Mouse (Mus musculus): ENCODE measurements around the gene Cysrt1.
"Not testable (repeated sequence)": the region's sequence is repeated elsewhere in the genome, so short reads cannot be mapped to it uniquely, and the experiment has no call there.

The Cysrt1 gene

DNA sequence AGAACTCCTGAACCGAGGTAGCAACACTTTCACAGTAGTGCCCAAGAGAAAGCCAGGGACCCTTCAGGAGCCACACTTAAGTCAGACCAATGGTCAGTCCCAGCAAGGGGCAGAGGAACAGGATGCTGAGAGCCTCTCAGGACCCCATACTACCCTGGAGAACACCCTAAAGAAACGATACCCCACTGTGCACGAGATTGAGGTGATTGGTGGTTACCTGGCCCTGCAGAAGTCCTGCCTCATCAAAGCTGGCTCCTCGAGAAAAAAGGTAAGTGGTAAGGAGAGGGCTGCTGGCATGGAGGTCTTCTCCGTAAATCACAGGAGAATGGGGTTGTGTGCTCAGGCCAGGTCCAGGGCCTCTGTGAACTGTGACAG, 22.0 kb upstream of the Cysrt1 start:
- no peak for DNase-seq

DNA sequence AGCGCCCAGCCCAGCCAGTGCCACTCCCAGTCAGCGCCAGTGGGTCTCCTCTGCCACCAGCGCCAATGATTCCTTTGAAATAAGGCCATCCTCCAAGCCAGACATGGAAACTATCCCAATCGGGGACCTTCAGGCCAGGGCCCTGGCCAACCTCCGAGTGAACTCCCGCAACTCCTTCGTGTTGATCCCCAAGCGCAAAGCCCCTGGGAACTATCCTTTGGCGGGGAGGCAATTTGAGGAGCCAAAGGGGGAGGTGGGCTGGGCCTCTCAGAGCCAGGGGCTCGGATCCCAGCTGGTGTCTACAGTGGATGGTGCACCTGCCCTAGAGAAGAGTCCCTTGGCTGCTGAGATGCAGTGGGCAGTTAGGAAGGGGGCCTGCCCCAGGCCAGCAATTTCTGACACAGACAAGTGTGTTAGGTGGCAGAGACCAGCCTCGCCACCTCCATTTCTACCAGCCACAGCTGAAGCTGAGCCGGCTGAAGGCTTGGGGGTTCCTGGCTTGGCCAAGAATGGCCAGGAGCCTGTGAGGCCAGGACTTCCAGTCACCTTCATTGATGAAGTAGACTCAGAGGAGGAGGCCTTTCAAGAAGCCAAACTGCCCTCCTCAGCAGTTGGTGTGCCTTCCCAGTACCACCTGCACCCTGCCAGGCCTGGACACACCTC, 21.5 kb upstream of the Cysrt1 start:
- DNase-seq: no peak

DNA sequence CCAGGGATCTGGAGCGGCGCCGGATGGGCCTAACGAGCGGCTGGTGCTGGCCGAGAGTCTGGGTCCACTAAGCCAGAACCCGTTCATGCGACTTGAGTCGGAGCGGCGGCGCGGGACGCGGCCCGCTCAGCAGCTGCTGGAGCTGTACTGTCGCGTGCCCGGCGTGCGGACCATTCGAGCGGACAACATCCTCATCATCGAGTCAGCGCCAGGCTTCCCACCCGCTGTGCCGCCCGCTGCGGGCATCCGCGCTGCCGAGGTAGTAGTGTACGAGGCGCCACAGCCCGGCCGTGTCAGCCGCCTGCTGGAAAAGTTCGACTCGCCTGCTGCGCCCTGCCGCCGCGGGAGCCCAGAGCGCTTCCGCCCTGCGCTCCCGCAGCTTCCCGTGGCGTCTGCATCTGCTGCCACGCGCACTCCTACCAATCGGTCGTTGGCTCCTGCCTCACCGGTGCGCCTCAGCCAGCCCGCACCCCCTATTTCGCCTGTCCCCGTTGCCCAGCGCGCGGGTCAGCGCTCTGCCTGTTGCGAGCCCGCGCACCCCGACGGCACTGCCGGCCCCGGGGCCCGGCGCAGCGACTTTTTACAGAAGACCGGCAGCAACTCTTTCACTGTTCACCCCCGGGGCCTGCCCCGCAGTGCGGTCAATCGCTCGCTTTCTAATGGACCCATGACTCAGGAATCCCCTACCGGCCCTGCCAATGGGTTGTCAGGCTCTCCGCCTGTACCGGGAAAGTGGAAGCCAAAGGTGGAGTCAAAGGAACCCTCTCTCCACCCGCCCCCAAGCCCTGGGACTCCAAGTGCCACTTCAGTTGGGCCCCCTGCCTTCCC, 20.8 kb upstream of the Cysrt1 start:
- peak in 1 of 2 experiments; percentile 29 for DNase-seq

DNA sequence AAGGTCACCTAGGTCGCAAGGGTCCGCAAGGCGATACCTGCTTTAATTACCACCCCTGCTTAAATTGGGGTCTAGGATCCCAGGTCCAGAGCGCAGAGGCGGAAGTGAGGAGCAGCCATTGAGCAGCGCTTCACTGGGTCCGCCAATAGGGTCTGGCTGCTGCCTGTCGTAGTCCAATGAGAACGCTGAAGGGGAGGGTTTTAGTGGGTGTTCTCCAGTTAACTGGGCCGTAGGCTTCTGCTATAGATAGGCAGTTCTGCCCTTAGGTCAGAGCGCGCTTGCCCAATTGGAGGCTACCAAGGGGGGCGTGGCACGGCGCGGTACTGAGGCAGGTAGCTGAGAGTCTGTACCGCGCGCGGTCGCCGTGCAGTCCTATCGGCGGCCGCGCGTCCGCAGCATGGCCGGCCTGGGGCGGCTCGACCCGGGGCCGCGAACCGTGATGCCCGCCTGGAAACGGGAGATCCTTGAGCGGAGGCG, 20.1 kb upstream of the Cysrt1 start, which contains the start of gene Tprn:
Gene Tprn, plus strand, starts transcription at position 328 of the 477 bp plus-strand sequence.
- DNase-seq: peak; percentile 97 to 98

DNA sequence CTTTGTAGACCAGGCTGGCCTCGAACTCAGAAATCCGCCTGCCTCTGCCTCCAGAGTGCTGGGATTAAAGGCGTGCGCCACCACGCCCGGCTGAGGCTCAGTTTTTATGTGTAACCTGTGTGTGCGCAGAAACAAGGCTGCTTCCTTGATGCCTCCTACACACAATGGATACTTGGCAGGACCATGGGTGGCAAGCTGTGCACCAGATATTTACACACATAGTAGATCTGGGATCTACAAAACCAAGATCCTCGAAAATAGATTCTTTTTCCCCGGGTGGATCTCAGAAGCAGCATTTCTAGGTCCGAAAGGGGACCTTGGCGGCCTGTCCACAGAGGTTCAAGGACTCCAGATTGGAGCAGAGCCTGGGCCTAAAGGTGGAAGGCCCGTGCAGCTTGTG, 19.6 kb upstream of the Cysrt1 start:
- DNase-seq: no peak

DNA sequence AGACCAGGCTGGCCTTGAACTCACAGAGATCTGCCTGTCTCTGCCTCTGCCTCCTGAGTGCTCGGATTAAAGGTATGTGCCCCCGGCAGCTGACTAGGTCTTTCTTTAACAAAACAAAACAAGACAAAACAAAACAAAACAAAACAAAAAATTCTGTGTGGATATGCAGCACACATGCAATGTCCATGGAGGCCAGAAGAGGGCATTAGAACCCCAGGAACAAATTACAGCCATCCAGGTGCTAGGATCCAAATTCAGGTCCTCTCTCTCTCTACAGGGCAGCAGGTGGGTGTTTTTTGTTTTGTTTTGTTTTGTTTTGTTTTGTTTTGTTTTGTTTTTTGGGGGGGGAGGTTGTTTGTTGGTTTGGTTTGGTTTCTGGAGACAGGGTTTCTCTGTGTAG, 16.6 kb upstream of the Cysrt1 start:
- DNase-seq: no peak

DNA sequence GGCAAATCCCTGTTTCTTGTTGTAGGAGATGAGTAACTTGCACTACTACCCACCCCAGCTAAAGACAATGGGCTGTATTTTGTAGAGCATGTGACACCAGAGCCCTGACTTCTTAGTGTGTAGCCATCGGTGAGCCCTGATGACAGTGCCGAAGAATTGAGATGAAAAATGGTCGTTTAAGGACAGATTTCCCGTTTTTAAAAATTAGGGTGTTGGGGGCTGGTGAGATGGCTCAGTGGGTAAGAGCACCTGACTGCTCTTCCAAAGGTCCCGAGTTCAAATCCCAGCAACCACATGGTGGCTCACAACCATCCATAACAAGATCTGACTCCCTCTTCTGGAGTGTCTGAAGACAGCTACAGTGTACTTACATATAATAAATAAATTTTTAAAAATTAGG, 15.0 kb upstream of the Cysrt1 start:
- DNase-seq: not testable (repeated sequence)

DNA sequence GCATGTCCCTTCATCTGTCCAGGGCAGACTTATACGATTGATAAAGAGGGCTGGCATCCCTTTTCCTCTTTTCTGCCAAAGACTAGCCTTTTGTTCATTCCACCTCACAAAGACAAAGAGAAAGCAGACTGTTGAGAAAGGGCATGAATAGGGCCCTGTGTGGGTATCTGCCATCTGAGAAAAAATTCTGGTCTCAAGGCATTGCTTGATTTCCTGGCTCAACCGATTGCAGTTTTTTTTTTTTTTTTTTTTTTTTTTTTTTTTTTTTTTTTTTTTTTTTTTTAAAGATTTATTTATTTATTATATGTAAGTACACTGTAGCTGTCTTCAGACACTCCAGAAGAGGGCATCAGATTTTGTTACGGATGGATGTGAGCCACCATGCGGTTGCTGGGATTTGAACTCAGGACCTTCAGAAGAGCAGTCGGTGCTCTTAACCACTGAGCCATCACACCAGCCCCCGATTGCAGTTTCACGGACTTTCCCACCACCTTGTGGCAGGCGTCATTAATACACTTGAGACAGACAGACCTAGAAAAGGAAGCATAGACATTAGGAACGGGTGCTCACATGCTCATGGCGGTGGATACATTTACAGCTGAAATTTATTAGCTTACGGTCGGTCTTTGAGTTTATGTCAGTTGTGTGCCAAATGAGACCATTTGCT, 14.3 kb upstream of the Cysrt1 start:
- peak in 1 of 2 experiments; percentile 67 for DNase-seq

DNA sequence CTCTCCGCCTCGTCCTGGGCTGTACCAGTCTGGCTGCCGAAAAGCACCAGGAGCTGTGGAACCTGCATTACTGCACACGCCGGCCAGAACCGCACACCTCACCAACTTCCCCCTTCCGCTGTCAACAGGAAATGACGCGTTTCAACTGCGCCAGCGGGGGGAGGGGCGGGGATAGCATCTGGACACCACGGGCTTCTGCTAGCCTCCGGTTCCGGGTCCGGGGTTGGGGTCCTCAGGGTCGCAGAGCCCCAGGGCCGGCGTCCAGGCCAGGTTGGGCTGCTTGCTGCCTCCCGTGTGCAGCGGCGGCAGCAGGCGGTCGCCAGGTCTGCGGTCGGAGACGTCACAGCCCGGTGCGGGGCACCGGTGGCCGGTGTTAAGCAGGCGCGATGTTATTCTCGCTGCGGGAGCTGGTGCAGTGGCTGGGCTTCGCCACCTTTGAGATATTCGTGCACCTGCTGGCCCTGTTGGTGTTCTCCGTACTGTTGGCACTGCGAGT, 13.1 kb upstream of the Cysrt1 start, which contains the start of gene Tmem203:
Gene Tmem203, plus strand, starts transcription at position 156 of the 496 bp plus-strand sequence.
- DNase-seq: peak; percentile 80 to 89

DNA sequence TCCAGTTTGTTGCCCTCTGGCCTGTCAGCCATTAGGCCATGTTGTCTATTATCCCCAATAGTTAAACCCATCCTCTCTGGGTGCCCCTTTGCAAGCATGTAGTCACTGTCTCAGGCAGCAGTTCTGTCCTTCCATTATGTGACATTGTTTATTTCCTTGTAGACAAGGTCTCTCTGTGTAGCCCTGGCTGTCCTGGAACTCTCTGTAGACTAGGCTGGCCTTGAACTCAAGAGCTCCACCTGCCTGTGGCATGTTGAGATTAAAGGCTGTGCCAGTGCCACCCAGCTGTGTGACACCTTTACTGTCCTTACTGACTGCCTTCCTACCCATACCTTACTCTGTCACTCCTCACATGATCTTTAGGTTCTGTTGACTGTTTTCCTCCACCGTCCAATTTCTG, 10.1 kb upstream of the Cysrt1 start:
- DNase-seq: peak in 1 of 2 experiments; percentile 48

DNA sequence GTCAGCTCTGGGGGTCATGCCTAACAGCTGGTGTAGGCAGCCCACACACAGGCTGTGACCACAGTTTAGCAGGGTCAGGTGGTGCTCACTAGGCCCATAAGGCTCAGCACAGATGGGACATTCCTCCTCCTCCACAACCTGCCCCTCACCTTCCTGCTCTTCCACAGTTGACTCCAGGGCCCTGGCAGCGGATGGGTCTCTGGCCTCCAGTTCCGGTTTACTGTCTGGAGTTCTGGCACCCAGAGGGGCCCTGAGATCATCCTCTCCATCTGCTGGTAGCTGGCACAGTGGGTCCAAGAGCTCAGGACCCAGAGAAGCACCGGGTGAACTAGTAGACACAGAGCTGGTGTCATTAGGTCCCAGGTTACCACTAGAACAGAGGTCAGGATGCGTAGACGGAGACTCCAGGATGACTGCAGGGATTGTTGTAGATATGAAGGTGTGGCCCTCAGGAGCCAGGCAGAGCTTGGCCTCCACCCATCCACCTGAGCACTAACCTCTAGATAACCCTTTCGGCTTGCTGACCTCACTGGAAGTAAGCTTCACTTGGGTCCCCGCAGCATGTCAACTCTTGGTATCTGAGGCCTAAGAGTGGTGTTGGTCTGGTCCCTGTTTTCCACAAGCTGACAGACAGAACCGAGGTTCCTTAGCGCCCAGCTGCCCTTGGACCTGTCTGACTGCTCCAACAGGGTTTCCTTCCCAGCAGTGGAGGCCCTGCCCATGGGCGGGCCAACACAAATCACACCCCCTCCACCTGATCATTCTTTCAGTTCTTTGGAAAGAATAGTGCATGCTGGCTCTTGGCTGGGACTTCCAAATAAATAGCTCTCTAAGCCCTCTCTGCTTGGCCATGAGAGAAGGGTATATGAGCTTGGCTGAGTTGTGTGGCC, 4.2 kb upstream of the Cysrt1 start, which contains the start of gene AL732309.1:
Gene AL732309.1, minus strand, starts transcription at position 681 of the 890 bp plus-strand sequence.
- DNase-seq: peak in 1 of 2 experiments; percentile 41

DNA sequence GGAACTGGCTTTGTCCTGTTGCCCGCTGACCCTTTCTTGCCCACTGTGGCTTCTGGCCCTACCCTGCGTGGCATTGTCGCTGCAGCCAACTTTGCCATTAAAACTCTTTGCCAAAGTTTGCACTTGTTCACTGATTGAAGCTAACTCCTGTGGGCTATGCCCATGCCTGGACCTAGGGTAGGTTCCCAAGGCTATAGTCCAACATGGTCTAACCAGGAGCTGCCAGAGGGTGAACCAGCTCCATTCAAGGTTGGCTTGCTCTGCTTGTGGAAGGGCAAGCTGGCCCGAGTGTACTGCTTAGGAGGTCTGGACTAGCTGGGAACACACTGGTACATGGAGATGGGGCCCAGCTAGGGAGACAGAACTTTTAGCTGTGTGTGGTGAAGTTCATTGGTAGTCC, 1.9 kb upstream of the Cysrt1 start:
- DNase-seq: no peak

DNA sequence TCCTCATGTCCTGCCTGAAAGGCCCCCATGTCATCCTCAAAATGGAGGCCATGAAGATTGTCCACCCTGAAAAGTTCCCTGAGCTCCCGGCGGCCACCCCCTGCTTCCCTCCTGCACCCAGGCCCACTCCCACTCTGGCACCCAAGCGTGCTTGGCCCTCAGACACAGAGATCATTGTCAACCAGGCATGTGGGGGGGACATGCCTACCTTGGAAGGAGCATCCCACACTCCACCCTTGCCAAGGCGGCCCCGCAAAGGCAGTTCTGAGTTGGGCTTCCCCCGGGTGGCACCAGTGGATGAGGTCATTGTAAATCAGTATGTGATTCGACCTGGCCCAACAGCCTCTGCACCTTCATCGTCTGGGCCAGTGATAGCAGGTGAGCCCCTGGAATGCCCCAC, 1.1 kb upstream of the Cysrt1 start:
- no peak for DNase-seq

DNA sequence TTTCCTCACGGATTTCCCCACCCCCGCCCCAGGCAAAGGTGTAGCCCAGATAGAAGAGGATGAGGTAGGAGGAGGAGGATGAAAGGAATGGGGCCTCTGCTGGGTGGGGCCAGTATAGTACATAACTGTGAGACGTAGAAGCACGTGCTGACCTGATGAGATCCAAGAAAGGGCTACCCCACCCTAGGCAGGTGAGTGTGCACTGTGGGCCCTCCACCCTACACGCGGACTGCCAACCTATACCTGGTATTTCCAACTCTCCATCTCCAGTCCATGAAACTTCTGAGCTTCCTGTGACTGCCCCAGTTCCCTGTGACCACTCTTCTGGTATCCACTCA, 845 bp downstream of the Cysrt1 start:
- DNase-seq: no peak

DNA sequence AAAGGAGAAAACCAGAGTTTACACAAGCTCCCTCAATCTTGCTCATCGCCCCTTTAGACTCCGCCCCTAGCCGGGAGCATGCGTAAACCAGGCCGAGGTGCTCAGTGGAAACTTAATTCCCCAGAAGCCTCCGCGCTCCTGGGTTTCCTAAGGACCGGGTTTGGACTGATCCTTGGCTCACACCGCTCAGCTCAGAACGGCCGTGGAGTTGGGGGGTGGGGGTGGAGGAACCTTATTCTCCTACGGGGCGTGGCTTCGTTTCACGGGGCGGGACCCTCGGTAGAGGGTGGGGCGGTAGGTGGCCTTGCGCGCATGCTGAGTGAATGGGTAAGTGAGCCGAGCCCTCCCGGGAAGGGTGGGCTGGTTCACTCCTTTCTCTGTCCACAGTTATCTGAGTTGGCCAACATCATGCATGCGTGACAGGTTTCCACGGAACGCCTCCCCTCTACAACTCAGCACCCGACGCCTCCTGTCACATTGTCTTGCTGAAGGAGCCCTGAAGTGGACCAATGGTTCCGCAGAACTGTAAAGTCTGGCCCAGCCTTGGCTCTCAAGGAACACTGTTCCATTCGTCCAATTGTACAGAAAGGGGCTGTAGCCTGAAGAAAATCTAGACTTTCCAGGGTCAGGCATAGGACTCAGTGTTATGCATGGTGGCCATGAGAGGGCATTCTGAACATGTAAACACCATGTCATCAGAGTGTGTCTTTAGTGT, 1.4 kb downstream of the Cysrt1 start:
- DNase-seq: peak; percentile 87 to 89

DNA sequence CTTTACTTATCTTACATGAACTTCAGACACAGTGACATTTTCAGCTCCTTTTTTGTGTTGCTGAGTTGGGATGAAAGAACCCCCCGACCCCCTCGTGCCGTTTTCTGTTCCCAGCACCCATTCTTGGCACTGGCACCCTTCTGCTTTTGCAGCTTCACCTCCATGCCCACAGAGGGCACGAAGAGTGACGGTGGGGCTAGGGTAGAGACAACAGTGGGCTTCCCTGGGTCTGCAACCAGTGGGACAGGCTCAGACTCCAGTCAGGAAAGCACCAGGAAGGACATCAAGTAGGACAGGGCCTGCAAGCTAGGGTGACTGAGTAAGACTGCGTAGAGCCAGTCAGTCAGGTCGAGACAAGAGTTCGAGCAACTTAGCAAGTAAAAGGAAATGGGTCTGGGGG, 1.9 kb downstream of the Cysrt1 start:
- DNase-seq: no peak

DNA sequence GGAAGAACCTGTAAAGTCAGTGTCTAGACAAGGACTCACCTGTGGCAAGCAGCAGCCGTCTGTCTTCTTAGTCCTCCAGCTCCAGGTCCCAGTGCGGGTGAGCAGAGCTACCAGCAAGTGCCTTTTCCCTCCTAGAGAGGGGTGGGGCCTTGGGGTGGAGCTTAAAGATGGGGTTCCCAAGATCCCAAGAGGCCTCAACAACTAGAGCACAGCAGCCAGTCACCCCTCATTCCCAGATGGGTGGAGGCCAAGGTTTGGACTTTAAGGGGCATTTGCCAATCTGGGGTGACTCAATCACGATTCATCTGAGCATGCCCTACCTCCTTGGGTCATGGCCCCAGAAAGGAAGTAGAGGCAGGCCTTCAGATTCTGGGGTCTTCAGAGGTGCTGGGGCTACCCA, 2.5 kb downstream of the Cysrt1 start:
- no peak for DNase-seq

DNA sequence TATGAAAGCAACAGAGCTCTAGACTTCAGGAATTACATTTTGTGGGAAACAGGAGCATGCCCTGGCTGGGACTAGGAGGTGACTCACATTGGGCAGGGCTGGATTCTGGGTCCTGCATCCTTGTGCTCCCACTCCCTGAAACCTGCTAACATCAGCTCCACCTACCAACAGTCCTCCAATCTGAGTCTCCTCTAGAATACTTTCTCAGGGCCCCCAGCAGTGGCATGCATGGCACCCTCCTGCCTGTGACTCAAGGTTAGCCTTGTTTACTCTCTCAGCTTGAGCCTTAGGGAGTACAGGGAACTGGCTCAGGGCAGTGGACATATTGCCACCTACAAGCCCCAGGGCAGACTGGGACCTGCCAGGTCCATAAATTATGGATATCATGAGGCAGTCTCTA, 4.1 kb downstream of the Cysrt1 start:
- no peak for DNase-seq

DNA sequence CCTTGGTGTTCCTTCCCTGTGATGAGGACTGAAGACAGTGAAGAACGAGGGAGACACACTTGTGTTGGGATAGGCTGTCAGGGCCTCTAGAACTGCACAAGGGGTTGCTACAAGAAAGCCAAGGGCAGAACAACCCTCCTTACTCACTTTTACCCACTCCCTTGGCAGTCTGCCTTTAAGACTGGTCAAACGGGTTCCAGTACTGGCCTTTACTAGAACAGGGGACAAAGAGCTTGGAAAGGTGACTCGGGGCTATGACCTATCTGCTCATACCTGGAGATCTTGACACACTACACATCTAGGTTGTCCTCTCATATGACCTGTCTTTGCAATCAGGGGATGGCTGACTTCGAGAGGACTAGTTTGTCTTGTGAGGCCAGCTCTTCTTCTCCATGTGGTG, 4.7 kb downstream of the Cysrt1 start:
- peak; percentile 57 to 80 for DNase-seq

DNA sequence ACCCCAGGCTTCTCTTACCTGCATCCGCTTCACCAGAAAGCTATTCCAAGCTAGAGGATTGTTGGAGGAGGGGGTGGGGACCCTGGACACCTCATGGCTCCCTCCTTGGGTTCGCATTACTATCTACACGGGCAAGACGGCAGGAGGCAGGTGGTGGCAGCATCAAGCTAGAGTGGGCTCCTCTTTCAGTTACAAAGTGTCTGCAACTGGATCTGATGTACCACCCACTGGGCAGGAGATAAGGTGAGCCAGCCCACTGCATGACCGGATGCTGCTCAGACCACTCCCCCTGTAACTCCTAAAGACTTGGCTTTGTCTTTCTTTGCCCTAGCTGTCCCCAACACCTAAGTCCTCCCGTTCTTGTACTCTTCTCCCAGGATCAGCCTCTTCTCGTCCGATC, 5.6 kb downstream of the Cysrt1 start, which contains the start of gene Rnf224:
Gene Rnf224, minus strand, starts transcription at position 174 of the 400 bp plus-strand sequence.
- no peak for DNase-seq

DNA sequence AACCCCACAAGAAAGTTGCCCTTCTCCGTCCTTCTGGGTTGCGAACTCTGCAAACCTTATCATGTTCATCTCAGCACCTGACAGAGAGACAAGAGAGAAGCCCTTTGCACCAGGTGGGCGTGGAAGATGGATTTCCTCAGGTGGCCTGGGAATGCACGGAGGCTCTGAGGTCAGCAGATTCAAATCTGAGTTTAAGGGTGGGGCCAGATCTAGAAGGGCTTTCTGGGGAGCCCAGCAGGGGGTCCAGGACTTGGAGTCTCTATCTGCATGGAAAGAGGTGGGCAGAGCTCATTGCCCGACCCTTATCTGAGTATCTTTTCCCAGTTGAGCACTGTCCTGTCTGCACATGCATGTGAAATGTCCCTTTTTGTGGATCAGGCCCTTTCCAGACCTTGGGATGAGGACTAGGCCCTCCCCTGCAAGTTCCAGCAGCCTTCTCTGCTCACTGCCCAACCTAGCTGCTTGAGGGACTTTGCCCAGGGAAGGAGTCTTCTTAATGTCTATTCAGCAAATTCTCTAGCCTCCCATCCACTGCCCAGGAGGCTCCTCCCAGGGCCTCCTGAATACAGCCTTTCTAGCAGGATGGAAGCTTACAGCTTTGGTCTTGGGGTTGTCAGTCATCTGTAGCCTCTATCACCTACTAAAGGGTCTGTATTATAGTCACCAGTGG, 7.6 kb downstream of the Cysrt1 start:
- DNase-seq: peak; percentile 63 to 81
